In the genomic region with DNA sequence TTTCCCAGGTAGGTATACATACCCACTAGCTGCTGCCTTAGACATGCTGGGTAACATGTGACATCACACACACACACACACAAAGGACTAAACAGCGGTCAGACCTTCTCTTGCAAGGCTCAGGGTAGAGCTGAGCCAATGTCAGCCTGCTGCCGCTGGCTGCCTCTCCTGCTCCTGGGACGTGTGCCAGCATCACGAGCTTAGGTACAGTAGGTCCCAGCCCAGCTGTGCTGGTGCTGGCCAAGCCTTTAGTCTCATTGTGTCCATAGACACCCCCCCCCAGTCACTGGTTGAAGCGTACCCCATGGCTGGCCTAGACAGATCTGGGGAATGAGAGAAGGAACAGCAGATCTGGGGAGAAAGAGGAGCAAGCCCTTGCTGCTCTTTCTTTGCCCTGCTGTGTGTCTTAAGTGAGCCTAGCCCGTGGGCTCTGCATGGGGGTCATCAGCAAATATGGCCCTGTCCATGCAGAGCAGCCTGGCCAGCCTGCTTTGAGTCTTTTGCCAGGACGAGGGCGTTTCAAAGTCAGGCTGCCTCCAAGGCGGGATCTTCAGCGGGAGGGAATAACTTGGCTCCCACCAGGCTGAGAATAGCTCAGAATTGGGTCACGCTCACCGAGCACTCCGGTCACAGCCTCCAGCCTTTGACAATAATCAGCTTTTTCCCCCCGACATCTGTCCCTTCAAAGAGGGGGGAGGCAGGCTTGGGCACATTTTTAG, we compare ENCODE assay signal across 8 mouse cellular contexts. TPM values are rescaled to one million over a fixed set of nuclear protein-coding genes. Genes with fewer than 3 reads are reported as not detected.
DNase-seq lines count a peak whose midpoint lies in the region; ATAC-seq and TF ChIP-seq lines count a peak whose summit lies in the region.

No protein-coding gene starts in this region.

- H3K4me2 ChIP-seq in liver, embryonic 12.5 days: no peak overlapping the region
- H3K4me2 ChIP-seq in intestine, postnatal 0 days (replicated peaks; ENCODE audit: low read depth): no peak overlapping the region
- H3K4me2 ChIP-seq in lung, embryonic 16.5 days (ENCODE audit: low read depth, low read length): no peak overlapping the region

- intact Hi-C loops in heart, adult 2 months (cut with DNase I): no loop called here

- DNase-seq in liver, adult 2 months (ENCODE audit: extremely low read depth, low read depth, low spot score): peak; percentile 77
- peak; percentile 74 to 79 for DNase-seq in cerebellum, postnatal 25 days
- DNase-seq in heart, adult 2 months: peak; percentile 84 to 88
- peak; percentile 66 for DNase-seq in right cerebral cortex, postnatal 14 days

- no peak overlapping the region for H3K9ac ChIP-seq in liver, adult 2 months (ENCODE audit: low read depth, low read length)
- H3K9ac ChIP-seq in liver, embryonic 12.5 days: no peak overlapping the region
- H3K9ac ChIP-seq in heart, adult 2 months (ENCODE audit: low read depth, low read length): no peak overlapping the region
- H3K9ac ChIP-seq in intestine, postnatal 0 days (ENCODE audit: low read depth, low read length): no peak overlapping the region; the same call in 1 of the 2 replicates
- no peak overlapping the region for H3K9ac ChIP-seq in lung, embryonic 16.5 days (ENCODE audit: low read length)

- H3K9me3 ChIP-seq in liver, embryonic 12.5 days (replicated peaks): no peaks in the 10 kb centered on the region
- H3K9me3 ChIP-seq in intestine, postnatal 0 days (ENCODE audit: control insufficient read depth): no peaks in the 10 kb centered on the region
- no peaks in the 10 kb centered on the region for H3K9me3 ChIP-seq in lung, embryonic 16.5 days (ENCODE audit: control insufficient read depth, low read length)

- H3K27me3 ChIP-seq in liver, adult 2 months (ENCODE audit: control insufficient read depth, insufficient read depth, low read length): no peaks in the 10 kb centered on the region
- H3K27me3 ChIP-seq in liver, embryonic 12.5 days (replicated peaks): peaks cover 17% of the 10 kb centered on the region; the same call in 1 of the 2 replicates
- no peaks in the 10 kb centered on the region for H3K27me3 ChIP-seq in heart, adult 2 months (ENCODE audit: control insufficient read depth, insufficient read depth, low read length)
- no peaks in the 10 kb centered on the region for H3K27me3 ChIP-seq in intestine, postnatal 0 days (replicated peaks; ENCODE audit: control insufficient read depth, insufficient read depth, low read length)
- H3K27me3 ChIP-seq in lung, embryonic 16.5 days (ENCODE audit: control insufficient read depth, insufficient read depth, low read depth, low read length): no peaks in the 10 kb centered on the region

- TF ChIP-seq CTCF in liver, adult 2 months (IDR thresholded peaks at IDR 0.05; ENCODE audit: low read depth, low read length): no peak
- no peak for TF ChIP-seq CTCF in heart, adult 2 months (IDR thresholded peaks at IDR 0.05)
- TF ChIP-seq CTCF in intestine, postnatal 0 days (IDR thresholded peaks at IDR 0.05; ENCODE audit: low read depth): no peak

- no peaks in the 10 kb centered on the region for H3K79me2 ChIP-seq in liver, adult 2 months (ENCODE audit: control insufficient read depth, insufficient read depth, low read length)
- H3K79me2 ChIP-seq in heart, adult 2 months (replicated peaks; ENCODE audit: control insufficient read depth, insufficient read depth, low read length): no peaks in the 10 kb centered on the region

- TF ChIP-seq EP300 in heart, adult 2 months (IDR thresholded peaks at IDR 0.05; ENCODE audit: insufficient read depth, low read depth, low read length): peak; percentile 90

- H3K36me3 ChIP-seq in liver, adult 2 months (ENCODE audit: control insufficient read depth, insufficient read depth, low read length): no peaks in the 10 kb centered on the region
- peaks cover 19% of the 10 kb centered on the region for H3K36me3 ChIP-seq in liver, embryonic 12.5 days
- H3K36me3 ChIP-seq in heart, adult 2 months (ENCODE audit: control insufficient read depth, insufficient read depth, low read length): no peaks in the 10 kb centered on the region
- H3K36me3 ChIP-seq in intestine, postnatal 0 days (ENCODE audit: control insufficient read depth, insufficient read depth): 0 out of 2 replicates have a peak, but pooled peaks cover under 1% of the 10 kb centered on the region
- no peaks in the 10 kb centered on the region for H3K36me3 ChIP-seq in lung, embryonic 16.5 days (ENCODE audit: control insufficient read depth, insufficient read depth, low read length)

- H3K27ac ChIP-seq in liver, adult 2 months (replicated peaks; ENCODE audit: insufficient read depth, low read depth, low read length): no peak overlapping the region
- H3K27ac ChIP-seq in liver, embryonic 12.5 days: no peak overlapping the region
- peak overlapping the region; percentile 83 for H3K27ac ChIP-seq in heart, adult 2 months
- peak overlapping the region; percentile 69 for H3K27ac ChIP-seq in intestine, postnatal 0 days (ENCODE audit: low read depth, low read length)
- peak overlapping the region; percentile 73 for H3K27ac ChIP-seq in lung, embryonic 16.5 days (ENCODE audit: low read length)

- 12% methylated on average over 14 of the region's 14 CpGs for WGBS in liver, adult 2 months
- WGBS in liver, embryonic 12.5 days (ENCODE audit: insufficient replicate concordance): 45% methylated on average over 14 of the region's 14 CpGs
- WGBS in heart, adult 2 months: 9% methylated on average over 14 of the region's 14 CpGs
- WGBS in intestine, postnatal 0 days: 28% methylated on average over 14 of the region's 14 CpGs
- WGBS in lung, embryonic 16.5 days: 25% methylated on average over 14 of the region's 14 CpGs

- H3K4me1 ChIP-seq in liver, adult 2 months (ENCODE audit: control insufficient read depth, insufficient read depth, low read length): peaks cover 10% of the 10 kb centered on the region
- H3K4me1 ChIP-seq in liver, embryonic 12.5 days: peaks cover 23% of the 10 kb centered on the region
- H3K4me1 ChIP-seq in heart, adult 2 months (ENCODE audit: control insufficient read depth, insufficient read depth, low read length): peaks cover 19% of the 10 kb centered on the region
- peaks cover 28% of the 10 kb centered on the region; the same call in 1 of the 2 replicates for H3K4me1 ChIP-seq in intestine, postnatal 0 days (replicated peaks; ENCODE audit: control insufficient read depth, insufficient read depth, low read length)
- peaks cover 25% of the 10 kb centered on the region for H3K4me1 ChIP-seq in lung, embryonic 16.5 days (replicated peaks; ENCODE audit: control insufficient read depth, insufficient read depth, low read length)

- ATAC-seq in liver, embryonic 12.5 days: no peak
- peak; percentile 44 for ATAC-seq in intestine, postnatal 0 days
- peak; percentile 79 for ATAC-seq in lung, embryonic 16.5 days (ENCODE audit: low read depth)
- ATAC-seq in granulocyte monocyte progenitor cell, adult 5-6 weeks (replicated peaks; ENCODE audit: poor library complexity, severe bottlenecking): no peak

- no peak for TF ChIP-seq POLR2A in liver, adult 2 months (IDR thresholded peaks at IDR 0.05; ENCODE audit: extremely low read depth, insufficient read depth, low read length)
- TF ChIP-seq POLR2A in heart, adult 2 months (IDR thresholded peaks at IDR 0.05; ENCODE audit: insufficient read depth, low read depth, low read length): no peak

- no peak overlapping the region for H3K4me3 ChIP-seq in liver, adult 2 months (ENCODE audit: insufficient read depth, low read depth, low read length)
- H3K4me3 ChIP-seq in liver, embryonic 12.5 days: no peak overlapping the region
- no peak overlapping the region for H3K4me3 ChIP-seq in heart, adult 2 months
- no peak overlapping the region for H3K4me3 ChIP-seq in intestine, postnatal 0 days (ENCODE audit: low read depth, low read length)
- no peak overlapping the region for H3K4me3 ChIP-seq in lung, embryonic 16.5 days (ENCODE audit: low read length)

RNA-seq across cellular contexts. Expression of a gene that starts 9.6 kb away (rescaled TPM):
- 2.3 and 5.3 TPM in 2 replicates for total RNA-seq in liver, adult 2 months (2014; rRNA removed)
- 17.9 and 33.1 TPM in 2 replicates for polyA plus RNA-seq in liver, adult 2 months (2012; rRNA removed)
- polyA plus RNA-seq in liver, embryonic 12.5 days (2016; fragmentation: Nextera tagmentation; extraction: Ambion mirVana): 19.4 and 20.9 TPM in 2 replicates
- total RNA-seq in heart, adult 2 months (2021): 1 to 10 TPM; 4.5 to 5.4 TPM
- polyA plus RNA-seq in heart, adult 2 months (2012; rRNA removed): 7.6 and 11.8 TPM in 2 replicates
- polyA plus RNA-seq in intestine, postnatal 0 days (2015; fragmentation: Nextera tagmentation; extraction: Ambion mirVana): 5.6 TPM in 2 replicates
- 7.0 and 7.2 TPM in 2 replicates for polyA plus RNA-seq in lung, embryonic 16.5 days (2015; fragmentation: Nextera tagmentation; extraction: Ambion mirVana)
- total RNA-seq in granulocyte monocyte progenitor cell, adult 5-6 weeks (2014; fragmentation: Nextera tagmentation): 18.6 and 21.9 TPM in 2 replicates
- 10.0 and 10.1 TPM in 2 replicates for total RNA-seq in granulocyte monocyte progenitor cell, adult 5-6 weeks (2017)

RNA-seq across cellular contexts. Expression of a gene that starts 15.4 kb away (rescaled TPM):
- total RNA-seq in liver, adult 2 months (2014; rRNA removed): 9.7 and 9.9 TPM in 2 replicates
- polyA plus RNA-seq in liver, adult 2 months (2012; rRNA removed): 15.3 and 17.8 TPM in 2 replicates
- polyA plus RNA-seq in liver, embryonic 12.5 days (2016; fragmentation: Nextera tagmentation; extraction: Ambion mirVana): 54.1 and 54.6 TPM in 2 replicates
- 10 to 100 TPM; 65.3 to 81.4 TPM for total RNA-seq in heart, adult 2 months (2021)
- polyA plus RNA-seq in heart, adult 2 months (2012; rRNA removed): 115 and 120 TPM in 2 replicates
- polyA plus RNA-seq in intestine, postnatal 0 days (2015; fragmentation: Nextera tagmentation; extraction: Ambion mirVana): 628 and 645 TPM in 2 replicates
- polyA plus RNA-seq in lung, embryonic 16.5 days (2015; fragmentation: Nextera tagmentation; extraction: Ambion mirVana): 210 and 218 TPM in 2 replicates
- 4.2 TPM in 1 of 2 replicates, not detected in the other for total RNA-seq in granulocyte monocyte progenitor cell, adult 5-6 weeks (2014; fragmentation: Nextera tagmentation)
- total RNA-seq in granulocyte monocyte progenitor cell, adult 5-6 weeks (2017): 0.57 and 1.4 TPM in 2 replicates

RNA-seq across cellular contexts. Expression of a gene that starts 25.5 kb away (rescaled TPM):
- total RNA-seq in liver, adult 2 months (2014; rRNA removed): 9.5 and 10.1 TPM in 2 replicates
- 6.7 and 7.7 TPM in 2 replicates for polyA plus RNA-seq in liver, adult 2 months (2012; rRNA removed)
- 28.4 and 28.5 TPM in 2 replicates for polyA plus RNA-seq in liver, embryonic 12.5 days (2016; fragmentation: Nextera tagmentation; extraction: Ambion mirVana)
- 10 to 100 TPM; 18.8 to 22.8 TPM for total RNA-seq in heart, adult 2 months (2021)
- 9.8 and 15.9 TPM in 2 replicates for polyA plus RNA-seq in heart, adult 2 months (2012; rRNA removed)
- polyA plus RNA-seq in intestine, postnatal 0 days (2015; fragmentation: Nextera tagmentation; extraction: Ambion mirVana): 29.6 and 32.1 TPM in 2 replicates
- 50.2 and 50.7 TPM in 2 replicates for polyA plus RNA-seq in lung, embryonic 16.5 days (2015; fragmentation: Nextera tagmentation; extraction: Ambion mirVana)
- total RNA-seq in granulocyte monocyte progenitor cell, adult 5-6 weeks (2014; fragmentation: Nextera tagmentation): 28.0 and 32.0 TPM in 2 replicates
- 33.3 and 41.2 TPM in 2 replicates for total RNA-seq in granulocyte monocyte progenitor cell, adult 5-6 weeks (2017)

RNA-seq across cellular contexts. Expression of a gene that starts 25.6 kb away (rescaled TPM):
- 21.3 and 24.3 TPM in 2 replicates for total RNA-seq in liver, adult 2 months (2014; rRNA removed)
- 58.2 and 78.4 TPM in 2 replicates for polyA plus RNA-seq in liver, adult 2 months (2012; rRNA removed)
- 36.3 and 36.5 TPM in 2 replicates for polyA plus RNA-seq in liver, embryonic 12.5 days (2016; fragmentation: Nextera tagmentation; extraction: Ambion mirVana)
- total RNA-seq in heart, adult 2 months (2021): 10 to 100 TPM; 32.0 to 36.3 TPM
- polyA plus RNA-seq in heart, adult 2 months (2012; rRNA removed): 31.4 and 31.7 TPM in 2 replicates
- polyA plus RNA-seq in intestine, postnatal 0 days (2015; fragmentation: Nextera tagmentation; extraction: Ambion mirVana): 42.6 and 44.8 TPM in 2 replicates
- polyA plus RNA-seq in lung, embryonic 16.5 days (2015; fragmentation: Nextera tagmentation; extraction: Ambion mirVana): 45.7 and 47.0 TPM in 2 replicates
- 49.6 and 51.3 TPM in 2 replicates for total RNA-seq in granulocyte monocyte progenitor cell, adult 5-6 weeks (2014; fragmentation: Nextera tagmentation)
- 57.2 and 60.9 TPM in 2 replicates for total RNA-seq in granulocyte monocyte progenitor cell, adult 5-6 weeks (2017)

Comparison
In these comparisons a context has a peak if more than half of its experiments do, and no peak if none do; other contexts are left out.
1. H3K27ac ChIP-seq: peak in heart, adult 2 months (single experiment), intestine, postnatal 0 days (single experiment) and lung, embryonic 16.5 days (single experiment); none in liver, adult 2 months (single experiment) and liver, embryonic 12.5 days (single experiment).
2. ATAC-seq: peak in intestine, postnatal 0 days (single experiment) and lung, embryonic 16.5 days (single experiment); none in liver, embryonic 12.5 days (single experiment) and granulocyte monocyte progenitor cell, adult 5-6 weeks (single experiment).
3. Peak in every context shown above with its lines, with median percentiles within 50 percentile points of each other: DNase-seq.